Mouse (Mus musculus) ES-E14 (cell line): Measurements from ENCODE around the gene Zfand2b. TPM values are rescaled to one million over a fixed set of nuclear protein-coding genes. Genes with fewer than 3 reads are reported as not detected.
A peak's percentile ranks its signal among the peaks of the same experiment; 100 is the strongest.

Experiments used
- DNase-seq: peaks from one replicate; pipeline ENCODE4 v3.0.0-alpha.2; 2013; ENCODE audit warnings: low read depth, low spot score
- H3K27ac ChIP-seq: 2 replicates; pipeline ENCODE4 v1.5.1; 2012; ENCODE audit warnings: low read depth, mild to moderate bottlenecking, low read length, moderate library complexity, mixed read lengths; ENCODE audit not compliant: poor library complexity, insufficient read depth, severe bottlenecking
- H3K36me3 ChIP-seq: 2 replicates; pipeline ENCODE4 v1.6.1; 2012; ENCODE audit warnings: mild to moderate bottlenecking, low read length, moderate library complexity, mixed read lengths; ENCODE audit not compliant: control insufficient read depth, poor library complexity, insufficient read depth, severe bottlenecking
- H3K4me1 ChIP-seq, 2 experiments: fragments of 150-350 bp in 1 of 2; sonication (generic) in 1 of 2; 2 replicates each; pipeline ENCODE4 v1.6.1; 2012; ENCODE audit warnings: low read length in 2 of 2, mild to moderate bottlenecking in 1 of 2, mixed read lengths in 1 of 2; ENCODE audit not compliant: control insufficient read depth in 2 of 2, insufficient read depth in 2 of 2, poor library complexity in 1 of 2
- H3K4me3 ChIP-seq, 2 experiments: fragments of 150-350 bp in 1 of 2; sonication (generic) in 1 of 2; 2 replicates each; pipeline ENCODE4 v1.5.1; 2012; ENCODE audit warnings: low read length in 2 of 2, low read depth in 1 of 2, mild to moderate bottlenecking in 1 of 2, mixed read lengths in 1 of 2; ENCODE audit not compliant: insufficient read depth in 1 of 2, poor library complexity in 1 of 2, severe bottlenecking in 1 of 2
- H3K9ac ChIP-seq: 2 replicates; pipeline ENCODE4 v1.6.1; 2012; ENCODE audit warnings: low read depth, mild to moderate bottlenecking, low read length, mixed read lengths; ENCODE audit not compliant: poor library complexity, insufficient read depth, severe bottlenecking
- H3K9me3 ChIP-seq: fragments of 150-350 bp; sonication (generic); 2 replicates; pipeline ENCODE4 v1.6.1; 2012; ENCODE audit warnings: low read depth, mild to moderate bottlenecking, low read length; ENCODE audit not compliant: control insufficient read depth, insufficient read depth
- CHD2 ChIP-seq: IDR thresholded peaks from 2 replicates; pipeline ENCODE4 v1.6.1; 2014; ENCODE audit warnings: mild to moderate bottlenecking, low read depth, low read length, inconsistent platforms
- HCFC1 ChIP-seq: IDR thresholded peaks from 2 replicates; pipeline ENCODE4 v1.6.1; 2012; ENCODE audit warnings: low read length, inconsistent platforms, borderline replicate concordance; ENCODE audit not compliant: insufficient read depth
- MAFK ChIP-seq: IDR thresholded peaks from 2 replicates; pipeline ENCODE4 v1.6.1; 2014; ENCODE audit warnings: mild to moderate bottlenecking, low read depth, low read length, inconsistent platforms; ENCODE audit not compliant: insufficient read depth
- ZC3H11A ChIP-seq: IDR thresholded peaks from 2 replicates; pipeline ENCODE4 v1.6.1; 2012; ENCODE audit warnings: low read depth, mild to moderate bottlenecking, inconsistent platforms, low read length, borderline replicate concordance
- ZNF384 ChIP-seq: IDR thresholded peaks from 2 replicates; pipeline ENCODE4 v1.6.1; 2012; ENCODE audit warnings: low read depth, low read length, inconsistent platforms
- in situ Hi-C, 2 experiments: fragments of 600-800 bp; cut with MboI; formaldehyde crosslinking; loops; one replicate each; pipeline ENCODE4 v1.15.1; 2025; ENCODE audit warnings: low sequenced_read_pairs in 2 of 2, inconsistent platforms in 1 of 2; ENCODE audit not compliant: unreplicated experiment in 2 of 2
- total RNA-seq: library from RNA; depleted of rRNA; stranded (reverse); fragments of 300-350 nt; gene quantifications from 2 replicates; pipeline ENCODE4 v1.2.3, GENCODE M21; 2012; rRNA removed

Gene Zfand2b
- total RNA-seq, 1 experiment = 15.1 TPM

DNA sequence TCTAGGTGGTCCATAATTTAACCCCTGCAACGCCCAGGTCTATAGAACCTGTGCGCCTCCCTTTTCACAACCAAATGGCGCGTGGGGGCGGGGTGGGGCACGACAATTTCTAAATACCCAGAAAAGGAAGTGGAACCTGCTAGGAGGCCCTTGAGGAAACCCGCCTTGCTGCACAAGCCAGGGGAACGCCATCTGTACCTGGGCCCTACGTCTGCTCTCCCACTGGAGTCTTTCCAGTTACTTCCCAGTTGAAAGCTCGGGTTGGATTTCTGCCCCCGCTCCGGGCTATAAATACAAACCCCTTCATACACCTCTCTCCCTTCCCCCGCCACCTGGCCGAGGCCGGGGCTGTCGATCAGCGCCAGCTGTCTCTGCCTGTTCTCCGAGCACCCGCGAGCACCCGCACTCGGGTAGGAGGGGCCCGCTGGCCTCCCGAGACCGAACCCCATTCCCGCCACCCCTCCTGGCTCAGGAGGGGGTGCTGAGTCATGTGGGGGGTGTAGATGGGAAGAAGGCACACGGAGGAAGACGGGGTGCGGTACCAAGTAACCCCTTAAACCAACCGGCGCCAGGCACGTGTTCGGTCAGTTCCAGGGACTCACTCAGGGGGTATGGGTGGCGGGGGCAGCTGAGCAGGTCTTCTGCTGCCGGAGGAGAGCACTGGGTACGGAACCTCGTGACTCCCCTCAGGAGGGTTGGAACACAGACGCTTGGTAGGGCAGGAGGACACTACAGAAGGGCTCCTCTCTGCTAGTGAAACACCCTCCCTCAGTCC, 50.0 kb downstream of the Zfand2b start:
- Histone ChIP-seq H3K36me3 (peaks cover 37% of the 10 kb centered on the region), H3K9ac (peak overlapping the region; percentile 74), H3K4me3 (peak overlapping the region; percentile 70 to 97), H3K9me3 (no peaks in the 10 kb centered on the region), H3K4me1 (peaks cover 11 to 29% of the 10 kb centered on the region in 2 experiments), H3K27ac (no peak overlapping the region)
- DNase-seq = no peak
- TF ChIP-seq ZC3H11A (no peak), HCFC1 (no peak), ZNF384 (no peak), CHD2 (no peak), MAFK (0 out of 2 replicates have a peak, but pooled peaks have one; percentile 2)
- in situ Hi-C loops = no loop called here

DNA sequence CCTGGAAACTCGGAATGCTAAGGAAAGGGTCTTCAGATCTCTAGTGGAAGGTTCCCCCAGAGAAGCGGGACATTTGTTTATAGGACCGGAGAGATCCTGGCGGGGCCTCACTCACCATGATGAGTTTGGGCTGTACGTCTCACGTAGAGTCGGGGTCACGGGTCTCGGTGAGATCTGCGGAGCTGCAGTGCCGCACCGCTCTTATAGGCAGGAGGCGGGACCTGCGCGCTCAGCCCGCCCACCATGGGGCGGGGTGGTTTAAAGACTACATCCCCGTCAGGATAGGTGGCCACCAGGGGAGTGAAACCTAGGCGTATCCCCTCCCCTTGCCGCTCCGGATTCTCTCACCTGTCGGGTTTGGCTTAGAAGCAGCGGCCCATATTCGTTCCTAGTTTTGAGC, 50.6 kb downstream of the Zfand2b start:
- no peaks in the 10 kb centered on the region for H3K9me3 ChIP-seq
- peak overlapping the region; percentile 74 for H3K9ac ChIP-seq

DNA sequence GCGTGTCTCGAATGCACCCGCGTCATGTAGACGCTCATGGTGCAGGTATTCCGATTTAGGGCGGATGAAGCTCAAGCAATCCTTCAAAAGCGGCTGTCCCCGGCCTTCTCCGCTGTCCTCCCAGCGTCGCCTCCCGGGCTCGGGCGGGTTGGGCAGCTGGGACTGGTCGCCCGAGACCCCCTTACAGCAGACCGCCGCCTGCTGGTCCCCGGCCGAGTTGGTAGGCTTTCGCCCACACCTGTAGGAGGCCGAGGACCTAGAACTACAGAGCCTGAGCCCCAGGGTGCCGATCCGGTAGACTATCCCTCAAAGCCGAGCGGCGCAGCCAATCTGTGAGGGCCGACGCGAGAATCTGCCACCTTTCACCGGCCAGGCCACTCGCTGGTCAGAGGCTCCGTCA, 51.1 kb downstream of the Zfand2b start, which contains the start of gene Tuba4a:
TSS of gene Tuba4a (minus strand) at position 335 of the 400 bp plus-strand sequence.
- Histone ChIP-seq H3K9me3 (no peaks in the 10 kb centered on the region), H3K36me3 (peaks cover 27% of the 10 kb centered on the region), H3K4me1 (peaks cover 12 to 28% of the 10 kb centered on the region in 2 experiments), H3K9ac (peak within 1 kb of the TSS; percentile 74), H3K4me3 (peak within 1 kb of the TSS; percentile 70 to 97), H3K27ac (no peak within 1 kb of the TSS)
- in situ Hi-C loops = no loop called here
- no peak for DNase-seq
- TF ChIP-seq HCFC1 = no peak
- no peak for TF ChIP-seq ZC3H11A
- no peak for TF ChIP-seq CHD2
- no peak for TF ChIP-seq MAFK

More for the DNA sequence above, 50.6 kb downstream of the Zfand2b start:
- H3K4me1 ChIP-seq = peaks cover 12 to 29% of the 10 kb centered on the region in 2 experiments
- no peak overlapping the region for H3K27ac ChIP-seq
- in situ Hi-C loops = no loop called here
- peaks cover 31% of the 10 kb centered on the region for H3K36me3 ChIP-seq
- DNase-seq = peak; percentile 78
- peak overlapping the region; percentile 70 to 97 for H3K4me3 ChIP-seq
- TF ChIP-seq CHD2 (no peak), ZNF384 (no peak), HCFC1 (no peak), ZC3H11A (no peak), MAFK (0 out of 2 replicates have a peak, but pooled peaks have one; percentile 1)

Other genes with a start within 250 kb of the Zfand2b start
- 0.05 TPM in 1 of 2 replicates, not detected in the other for gene Cfap65, start 233.0 kb upstream of the Zfand2b start, total RNA-seq
- gene Ihh, start 217.0 kb upstream of the Zfand2b start, total RNA-seq = 0.37 and 0.67 TPM in 2 replicates
- gene Nhej1, start 43.4 kb upstream of the Zfand2b start, total RNA-seq = 6.7 and 7.7 TPM in 2 replicates
- gene Slc23a3, start 34.8 kb upstream of the Zfand2b start, total RNA-seq = 0.31 TPM in 1 of 2 replicates, not detected in the other
- 20.9 and 27.2 TPM in 2 replicates for gene Cnppd1, start 25.9 kb upstream of the Zfand2b start, total RNA-seq
- 27.1 and 37.4 TPM in 2 replicates for gene Retreg2, start 25.9 kb upstream of the Zfand2b start, total RNA-seq
- gene Abcb6, start 11.7 kb downstream of the Zfand2b start, total RNA-seq = 41.0 and 54.3 TPM in 2 replicates
- gene Ankzf1, start 23.5 kb downstream of the Zfand2b start, total RNA-seq = 23.0 and 42.5 TPM in 2 replicates
- gene Atg9a, start 23.6 kb downstream of the Zfand2b start, total RNA-seq = 17.2 and 24.4 TPM in 2 replicates
- gene Glb1l, start 42.2 kb downstream of the Zfand2b start, total RNA-seq = 5.8 and 7.6 TPM in 2 replicates
- 63.6 and 103 TPM in 2 replicates for gene Stk16, start 42.2 kb downstream of the Zfand2b start, total RNA-seq
- gene Tuba4a, start 51.2 kb downstream of the Zfand2b start, total RNA-seq = 110 and 124 TPM in 2 replicates
- gene A630095N17Rik, start 63.5 kb downstream of the Zfand2b start, total RNA-seq = not detected in 2 replicates
- gene Dnajb2, start 67.8 kb downstream of the Zfand2b start, total RNA-seq = 15.8 and 17.7 TPM in 2 replicates
- gene Ptprn, start 95.9 kb downstream of the Zfand2b start, total RNA-seq = 8.9 and 9.0 TPM in 2 replicates
- gene Resp18, start 109.8 kb downstream of the Zfand2b start, total RNA-seq = 0.90 TPM in 1 of 2 replicates, not detected in the other
- gene Dnpep, start 149.3 kb downstream of the Zfand2b start, total RNA-seq = 67.1 and 75.5 TPM in 2 replicates
- gene Des, start 191.7 kb downstream of the Zfand2b start, total RNA-seq = 10.8 and 19.4 TPM in 2 replicates
- 16.9 and 31.2 TPM in 2 replicates for gene Speg, start 206.7 kb downstream of the Zfand2b start, total RNA-seq